Mouse (Mus musculus) small intestine, adult 2 months (tissue): ENCODE measurements around the gene Psrc1. TPM values are rescaled to one million over a fixed set of nuclear protein-coding genes. Genes with fewer than 3 reads are reported as not detected.

Experiments used
- H3K27ac ChIP-seq: fragments of 200-500 bp; 2 replicates; pipeline ENCODE4 v1.5.1; 2012; ENCODE audit warnings: low read depth, low read length, control low read depth, inconsistent platforms; ENCODE audit not compliant: insufficient read depth
- H3K27me3 ChIP-seq: fragments of 200-500 bp; 2 replicates; pipeline ENCODE4 v1.6.1; 2012; ENCODE audit warnings: mild to moderate bottlenecking, moderate library complexity, low read length, inconsistent platforms; ENCODE audit not compliant: control insufficient read depth, insufficient read depth
- H3K36me3 ChIP-seq: fragments of 200-500 bp; 2 replicates; pipeline ENCODE4 v1.6.1; 2012; ENCODE audit warnings: mild to moderate bottlenecking, low read length, control low read depth, inconsistent platforms; ENCODE audit not compliant: control insufficient read depth, insufficient read depth
- H3K4me1 ChIP-seq: fragments of 200-500 bp; 2 replicates; pipeline ENCODE4 v1.6.1; 2012; ENCODE audit warnings: low read length, inconsistent platforms, mixed read lengths; ENCODE audit not compliant: control insufficient read depth, insufficient read depth, insufficient read length
- H3K4me3 ChIP-seq: fragments of 200-500 bp; 2 replicates; pipeline ENCODE4 v1.5.1; 2012; ENCODE audit warnings: low read depth, mild to moderate bottlenecking, control low read depth, inconsistent platforms, low read length, moderate library complexity
- CTCF ChIP-seq: fragments of 200-500 bp; IDR thresholded peaks from 2 replicates; pipeline ENCODE4 v1.5.1; 2012; ENCODE audit warnings: low read depth, mild to moderate bottlenecking, control low read depth, inconsistent platforms, low read length, moderate library complexity, mixed read lengths; ENCODE audit not compliant: insufficient replicate concordance, insufficient read length; ENCODE audit errors: extremely low read depth
- POLR2A ChIP-seq: fragments of 200-500 bp; IDR thresholded peaks from 2 replicates; pipeline ENCODE4 v1.6.1; 2012; ENCODE audit warnings: low read depth, mild to moderate bottlenecking, control low read depth, inconsistent platforms, low read length, moderate library complexity
- WGBS: fragments of 180-500 bp; shearing (Covaris S2); methylation state at CpG from one replicate; pipeline ENCODE4 v1.1.7; 2018; 5-methylcytosine and 5-hydroxymethylcytosine counted together
- polyA plus RNA-seq: library from polyadenylated mRNA; depleted of rRNA; stranded (reverse); fragments of >200 nt; gene quantifications from 2 replicates; pipeline ENCODE4 v1.2.3, GENCODE M21; 2012

Psrc1 gene
- polyA plus RNA-seq, 1 experiment = 5.3 TPM

DNA sequence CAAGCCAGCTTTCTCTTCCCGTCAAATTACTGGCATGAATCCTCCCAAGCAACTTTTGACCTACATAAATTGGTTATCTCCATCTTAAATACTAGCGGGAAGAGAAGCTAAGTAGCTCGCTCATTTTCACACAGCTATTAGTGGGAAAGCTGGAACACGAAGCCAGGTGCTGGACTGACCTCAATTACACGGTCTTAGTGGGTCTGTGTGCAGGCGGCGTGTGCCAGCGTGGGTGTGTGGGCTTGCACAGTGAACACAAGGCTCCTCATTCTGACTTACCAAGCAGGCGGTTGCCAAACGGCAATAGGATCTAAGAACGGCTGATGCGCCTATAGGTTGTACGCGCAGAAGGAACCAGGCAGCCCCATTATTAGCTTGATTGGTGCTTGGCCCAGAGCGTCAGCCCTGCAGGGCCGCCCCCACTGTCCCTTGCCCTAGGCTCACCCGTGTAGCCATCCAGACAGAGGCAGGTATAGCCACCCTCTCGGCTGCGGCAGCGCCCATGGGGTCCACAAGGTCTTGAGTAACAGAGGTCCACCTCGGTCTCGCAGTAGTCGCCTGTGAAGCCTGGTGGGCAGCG is 22.8 kb downstream of the Psrc1 start:
- 90% methylated on average over 24 of the region's 24 CpGs for WGBS

DNA sequence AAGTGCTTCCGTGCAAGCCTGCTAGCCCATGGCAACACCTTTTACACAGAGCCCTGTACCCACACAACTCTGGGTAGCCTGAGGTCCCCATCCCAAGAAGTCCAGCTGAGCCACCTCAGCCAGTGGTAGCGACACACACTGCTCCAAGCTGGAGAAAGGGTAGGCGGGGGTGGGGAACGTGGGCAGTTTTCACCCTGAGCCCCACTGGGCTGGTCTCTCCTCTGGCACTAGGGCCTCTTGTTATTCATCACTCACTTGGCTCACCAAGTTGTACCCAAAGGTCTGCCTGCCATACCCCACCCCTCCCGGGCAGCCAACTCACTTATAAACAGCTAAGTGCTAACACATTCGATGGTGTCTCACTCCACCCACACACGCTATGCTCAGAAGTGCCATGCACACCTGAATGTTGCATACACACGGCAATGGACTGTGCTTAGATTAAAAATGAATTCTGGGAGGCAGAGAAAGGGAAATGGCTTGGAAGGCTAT is 24.9 kb downstream of the Psrc1 start:
- Histone ChIP-seq H3K4me3 (no peak overlapping the region), H3K27me3 (no peaks in the 10 kb centered on the region), H3K4me1 (no peaks in the 10 kb centered on the region), H3K36me3 (no peaks in the 10 kb centered on the region), H3K27ac (no peak overlapping the region)
- 88% methylated on average over 8 of the region's 8 CpGs for WGBS
- no peak for TF ChIP-seq CTCF
- TF ChIP-seq POLR2A = no peak

More for the DNA sequence above, 22.8 kb downstream of the Psrc1 start:
- Histone ChIP-seq H3K36me3 (no peaks in the 10 kb centered on the region), H3K27ac (no peak overlapping the region), H3K27me3 (no peaks in the 10 kb centered on the region), H3K4me3 (no peak overlapping the region), H3K4me1 (peaks cover 3% of the 10 kb centered on the region; the same call in 1 of the 2 replicates)
- no peak for TF ChIP-seq POLR2A
- no peak for TF ChIP-seq CTCF

DNA sequence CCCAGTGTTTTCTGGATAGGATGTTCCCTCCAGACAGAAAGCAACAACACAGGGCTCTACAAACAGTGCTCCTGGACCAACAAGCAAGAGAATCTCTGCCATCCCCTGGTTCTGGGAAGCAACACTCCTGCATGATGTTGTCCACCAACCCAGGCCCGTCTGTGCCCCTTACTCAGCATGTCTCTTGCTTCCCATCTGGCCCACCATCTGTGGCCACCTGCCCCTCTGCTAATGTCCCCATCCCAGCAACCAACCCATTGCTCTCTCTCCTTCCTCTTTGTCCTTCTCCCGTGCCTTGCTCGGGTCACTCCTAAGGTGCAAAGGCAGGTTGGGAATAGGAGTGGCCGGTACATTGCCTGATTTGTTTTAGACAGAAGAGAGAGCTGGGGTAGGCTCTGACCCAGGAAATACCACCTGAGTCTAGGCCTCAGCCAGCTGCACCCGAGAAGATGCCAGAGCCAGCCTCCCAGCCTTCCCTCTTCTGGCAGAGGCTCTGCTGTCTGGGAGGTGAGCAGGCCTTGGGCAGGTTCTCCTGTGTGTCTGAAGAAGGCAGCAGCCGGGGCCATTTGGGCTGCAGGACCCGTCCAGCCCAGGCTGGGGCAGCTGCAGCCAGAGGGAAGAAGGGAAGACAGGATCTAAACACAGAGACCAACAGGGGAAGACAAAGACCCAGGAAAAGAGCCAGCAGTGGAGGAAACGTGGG is 26.2 kb downstream of the Psrc1 start:
- Histone ChIP-seq H3K36me3 (no peaks in the 10 kb centered on the region), H3K27me3 (no peaks in the 10 kb centered on the region), H3K27ac (no peak overlapping the region), H3K4me1 (no peaks in the 10 kb centered on the region), H3K4me3 (no peak overlapping the region)
- WGBS = 68% methylated on average over 8 of the region's 8 CpGs
- TF ChIP-seq POLR2A (no peak), CTCF (no peak)

DNA sequence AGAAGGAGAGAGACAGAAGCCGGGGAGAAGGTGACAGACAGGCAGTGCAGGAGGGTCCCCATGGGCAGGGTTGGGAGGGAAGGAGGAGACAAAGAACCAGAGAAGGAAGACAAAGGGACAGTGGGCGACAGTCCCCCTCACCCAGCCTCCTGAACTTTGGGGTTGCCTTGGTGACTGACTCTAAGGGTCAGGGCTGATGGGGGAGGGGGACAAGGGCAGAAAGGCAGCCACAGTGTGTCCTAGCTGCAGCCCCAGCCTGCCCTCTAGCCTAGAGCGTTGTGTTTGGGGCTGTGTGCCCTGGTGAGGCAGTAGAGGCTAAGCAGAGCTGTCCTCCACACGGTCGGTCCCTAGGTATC is 26.7 kb downstream of the Psrc1 start:
- Histone ChIP-seq H3K36me3 (no peaks in the 10 kb centered on the region), H3K27ac (no peak overlapping the region), H3K4me3 (no peak overlapping the region), H3K4me1 (no peaks in the 10 kb centered on the region), H3K27me3 (no peaks in the 10 kb centered on the region)
- TF ChIP-seq POLR2A = no peak
- TF ChIP-seq CTCF = no peak
- WGBS = 72% methylated on average over 5 of the region's 5 CpGs

DNA sequence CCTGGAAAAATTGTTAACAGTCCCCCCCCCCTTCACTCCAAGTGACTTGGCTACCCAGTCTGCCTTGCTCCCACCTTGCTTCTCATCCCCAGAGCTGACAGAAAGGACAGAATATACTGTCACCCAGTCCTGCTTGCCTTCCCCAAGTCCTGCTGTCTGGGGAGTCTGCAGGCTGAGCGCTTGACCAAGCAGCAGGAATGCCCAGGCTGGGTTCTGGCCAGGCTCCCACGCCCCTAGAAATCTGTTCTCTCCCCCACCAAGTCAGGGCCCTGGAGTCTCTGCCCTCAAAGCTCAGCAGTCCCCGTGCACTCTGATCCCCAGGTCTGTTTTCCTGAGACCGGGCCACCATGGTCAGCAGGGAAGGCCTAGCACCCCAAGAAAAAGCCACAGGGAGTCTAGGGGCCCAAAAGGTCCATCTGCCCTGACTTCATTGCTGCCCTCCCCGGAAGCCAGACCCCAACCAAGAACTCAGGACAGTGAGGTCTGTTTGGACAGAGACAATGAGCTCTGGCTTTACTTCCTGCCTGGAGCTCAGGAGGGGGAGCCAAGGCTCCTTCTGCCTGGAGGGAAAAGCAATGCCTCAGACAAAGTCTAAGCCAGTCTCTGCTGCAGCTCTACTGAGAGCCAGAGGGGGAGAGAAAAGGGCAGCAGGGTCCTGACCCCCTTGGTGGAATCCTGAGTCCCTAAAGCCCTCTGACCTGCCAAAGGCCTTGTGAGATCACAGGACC is 27.6 kb downstream of the Psrc1 start:
- 80% methylated on average over 5 of the region's 5 CpGs for WGBS
- Histone ChIP-seq H3K4me3 (no peak overlapping the region), H3K4me1 (no peaks in the 10 kb centered on the region), H3K27ac (no peak overlapping the region), H3K27me3 (no peaks in the 10 kb centered on the region), H3K36me3 (no peaks in the 10 kb centered on the region)
- TF ChIP-seq POLR2A (no peak), CTCF (no peak)

DNA sequence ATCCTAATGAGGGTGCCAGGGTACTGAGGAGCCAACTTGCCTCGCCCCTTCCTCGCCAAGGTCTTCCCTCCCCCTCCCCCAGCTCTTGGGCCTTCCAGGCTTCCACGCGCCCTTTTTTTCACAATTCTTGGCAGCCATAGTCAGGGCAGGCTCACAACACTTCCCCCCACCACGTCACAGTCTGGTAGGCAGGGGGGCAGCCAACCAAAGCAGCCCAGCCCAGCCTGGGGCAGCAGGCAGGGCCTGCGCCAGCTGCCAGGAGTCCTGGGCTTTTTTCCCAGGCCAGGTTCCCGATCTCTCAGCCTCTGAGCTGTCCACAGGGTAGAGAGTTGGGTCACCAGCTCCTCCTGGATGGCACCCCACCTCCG is 28.1 kb downstream of the Psrc1 start:
- no peak overlapping the region for H3K27ac ChIP-seq
- TF ChIP-seq POLR2A = no peak
- no peak for TF ChIP-seq CTCF
- no peak overlapping the region for H3K4me3 ChIP-seq

More for the DNA sequence above, 28.1 kb downstream of the Psrc1 start:
- no peaks in the 10 kb centered on the region for H3K4me1 ChIP-seq
- H3K27me3 ChIP-seq = no peaks in the 10 kb centered on the region
- WGBS = 73% methylated on average over 8 of the region's 8 CpGs
- H3K36me3 ChIP-seq = no peaks in the 10 kb centered on the region
